Comparison of ENCODE assay signal across 1 mouse cellular context in genomic region chr2:28592809-28593208, GRCm38 (mm10).
TF ChIP-seq lines count a peak whose summit lies in the region.

No protein-coding gene starts in this region.

TF ChIP-seq in MEL, 35 proteins besides CTCF, POLR2A, EP300 and RAD21 (continued from another document):
- TF ChIP-seq TCF12 (IDR thresholded peaks at IDR 0.05; ENCODE audit: low read depth, low read length): no peak
- TF ChIP-seq CHD2 (IDR thresholded peaks at IDR 0.05; ENCODE audit: low read length): no peak
- TF ChIP-seq HCFC1 (IDR thresholded peaks at IDR 0.05; ENCODE audit: low read depth, low read length): no peak
- TF ChIP-seq USF2 (IDR thresholded peaks at IDR 0.05; ENCODE audit: borderline replicate concordance in 1 of 2, insufficient read depth in 1 of 2, low read depth in 1 of 2, low read length in 2 of 2): no peak
- TF ChIP-seq MYB (IDR thresholded peaks at IDR 0.05; ENCODE audit: low read depth, low read length): no peak
- TF ChIP-seq POLR2AphosphoS2 (IDR thresholded peaks at IDR 0.05; ENCODE audit: low read length): no peak
- no peak for TF ChIP-seq POLR2AphosphoS5 (IDR thresholded peaks at IDR 0.05; ENCODE audit: borderline replicate concordance, low read depth, low read length)
- TF ChIP-seq E2F4 (IDR thresholded peaks at IDR 0.05; ENCODE audit: borderline replicate concordance, low read depth, low read length): no peak
- TF ChIP-seq ZNF384 (IDR thresholded peaks at IDR 0.05; ENCODE audit: low read depth, low read length): no peak; the same call in 1 of the 2 replicates
- TF ChIP-seq ZKSCAN1 (IDR thresholded peaks at IDR 0.05; ENCODE audit: low read depth, low read length): no peak
- no peak for TF ChIP-seq GATA1 (IDR thresholded peaks at IDR 0.05; ENCODE audit: low read depth, low read length)
- TF ChIP-seq JUND (IDR thresholded peaks at IDR 0.05; ENCODE audit: low read depth, low read length): no peak
- TF ChIP-seq MAFK (IDR thresholded peaks at IDR 0.05; ENCODE audit: borderline replicate concordance, low read depth, low read length): no peak
- TF ChIP-seq USF1 (IDR thresholded peaks at IDR 0.05; ENCODE audit: low read depth, low read length): no peak
- no peak for TF ChIP-seq NRF1 (IDR thresholded peaks at IDR 0.05; ENCODE audit: insufficient read depth, low read depth, low read length, poor library complexity, severe bottlenecking)
- peak; percentile 93 for TF ChIP-seq ZC3H11A (IDR thresholded peaks at IDR 0.05; ENCODE audit: low read depth, low read length)
- TF ChIP-seq ETS1 (IDR thresholded peaks at IDR 0.05; ENCODE audit: low read depth, low read length): no peak
- no peak for TF ChIP-seq KAT2A (conservative IDR thresholded peaks at IDR 0.05; ENCODE audit: low read depth, low read length)
- no peak for TF ChIP-seq MYC (IDR thresholded peaks at IDR 0.05; ENCODE audit: low read depth, low read length)
- TF ChIP-seq TBP (IDR thresholded peaks at IDR 0.05; ENCODE audit: low read depth, low read length): no peak
- no peak for TF ChIP-seq MEF2A (IDR thresholded peaks at IDR 0.05; ENCODE audit: extremely low read depth, insufficient replicate concordance, low read depth, low read length, poor library complexity, severe bottlenecking)
- no peak for TF ChIP-seq ELF1 (IDR thresholded peaks at IDR 0.05; ENCODE audit: low read depth, low read length)
- no peak for TF ChIP-seq GABPA (IDR thresholded peaks at IDR 0.05; ENCODE audit: low read depth, low read length)
- peak; percentile 68 for TF ChIP-seq SIN3A (IDR thresholded peaks at IDR 0.05; ENCODE audit: low read length)
- no peak for TF ChIP-seq NELFE (IDR thresholded peaks at IDR 0.05; ENCODE audit: low read depth, low read length)
- TF ChIP-seq RCOR1 (IDR thresholded peaks at IDR 0.05; ENCODE audit: low read depth, low read length): peak; percentile 45; the same call in 1 of the 2 replicates
- TF ChIP-seq BHLHE40 (IDR thresholded peaks at IDR 0.05; ENCODE audit: borderline replicate concordance, low read depth, low read length): 0 out of 2 replicates have a peak, but pooled peaks have one; percentile 23
- no peak for TF ChIP-seq CHD1 (IDR thresholded peaks at IDR 0.05; ENCODE audit: low read depth, low read length)
- TF ChIP-seq MXI1 (IDR thresholded peaks at IDR 0.05; ENCODE audit: low read depth, low read length): no peak
- TF ChIP-seq MAX (IDR thresholded peaks at IDR 0.05; ENCODE audit: low read length): no peak
- no peak for TF ChIP-seq UBTF (IDR thresholded peaks at IDR 0.05; ENCODE audit: borderline replicate concordance, insufficient read depth, low read depth, low read length)
